ENCODE assay signal across 11 mouse cellular contexts in genomic region chr16:55809345-55809744, GRCm38 (mm10).
"Had no signal": no experiment of that assay in that cellular context is flagged by ENCODE, and none has a peak within 500 bp of the region (broad histone marks: within the 10 kb centered on the region; RNA-seq: fewer than 3 reads in every experiment).

No protein-coding gene starts in this region.

- H3K4me1 ChIP-seq: limb, embryonic 10.5 days; liver, embryonic 15.5 days; neural tube, embryonic 12.5 days had no signal

- H3K9ac ChIP-seq: liver, embryonic 15.5 days; midbrain, embryonic 12.5 days; neural tube, embryonic 12.5 days had no signal

- H3K4me3 ChIP-seq: left cerebral cortex, adult 2 months; limb, embryonic 10.5 days; liver, embryonic 15.5 days; midbrain, embryonic 12.5 days; neural tube, embryonic 12.5 days had no signal

- DNase-seq: kidney, postnatal 25 days; lung, adult 2 months; lung, postnatal 36 days; thymus, adult 18-20 months; thymus, postnatal 14 days had no signal

- H3K4me2 ChIP-seq: liver, embryonic 11.5 days; liver, embryonic 15.5 days; midbrain, embryonic 12.5 days; neural tube, embryonic 12.5 days had no signal

- H3K27ac ChIP-seq: left cerebral cortex, adult 2 months; limb, embryonic 10.5 days; liver, embryonic 15.5 days; midbrain, embryonic 12.5 days; neural tube, embryonic 12.5 days had no signal

- H3K9me3 ChIP-seq: limb, embryonic 10.5 days; liver, embryonic 15.5 days; midbrain, embryonic 12.5 days; neural tube, embryonic 12.5 days had no signal

- H3K27me3 ChIP-seq: liver, embryonic 15.5 days; midbrain, embryonic 12.5 days; neural tube, embryonic 12.5 days had no signal
